Mouse (Mus musculus) B cell, adult (primary cell): ENCODE data around the gene Tmpo. TPM values are rescaled to one million over a fixed set of nuclear protein-coding genes. Genes with fewer than 3 reads are reported as not detected.

Source experiments
- total RNA-seq: library from RNA; stranded (reverse); gene quantifications from 4 replicates; pipeline ENCODE4 v1.2.4, GENCODE M21; 2023; ENCODE audit not compliant: inconsistent age

Gene Tmpo
- 136 to 163 TPM (median 147 TPM) in 4 replicates for total RNA-seq

DNA sequence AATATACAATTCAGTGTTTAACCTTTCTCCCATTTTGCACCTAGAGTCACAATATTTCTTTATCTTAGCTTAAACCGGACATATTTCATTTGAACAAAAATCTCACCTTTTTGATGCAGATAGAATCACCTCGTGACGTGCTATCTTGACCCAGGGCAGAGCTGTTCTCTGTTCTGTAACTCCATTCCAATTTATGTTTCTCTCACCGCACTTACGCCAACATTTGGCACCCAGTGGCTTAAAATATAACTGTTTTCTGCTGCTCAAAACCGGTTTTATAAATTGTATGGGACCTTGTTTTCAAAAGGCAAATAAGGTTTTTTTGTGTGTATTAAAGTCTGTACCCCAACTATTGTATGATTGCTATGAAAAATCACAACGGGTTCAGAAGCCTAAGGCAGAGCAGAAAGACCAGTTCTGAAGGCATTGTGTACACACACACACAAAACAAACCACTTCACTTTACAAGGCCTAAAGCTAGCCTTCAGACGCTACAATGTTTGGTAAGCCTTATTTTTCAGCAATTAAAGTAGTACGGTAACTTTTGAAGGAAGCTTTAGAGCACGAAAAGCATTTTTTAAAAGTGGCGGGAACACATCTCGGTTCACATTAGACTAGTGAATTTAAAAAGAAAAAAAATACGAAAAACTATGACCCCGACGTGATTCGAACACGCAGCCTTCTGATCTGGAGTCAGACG lies at the start of gene Tmpo:
Gene Tmpo (minus strand): TSS at position 555 of the 700 bp plus-strand sequence.

GRCm38 (mm10) chr10:91123828-91124822 lies 57.0 kb downstream of the Tmpo start, which contains the start of gene Slc25a3:
Slc25a3 (minus strand) TSS chr10:91124059.

Other genes with a start within 250 kb of the Tmpo start
- 21.9 to 33.7 TPM (median 25.4 TPM) in 4 replicates for gene Apaf1, start 98.5 kb downstream of the Tmpo start, total RNA-seq
- gene Ikbip, start 98.4 kb downstream of the Tmpo start, total RNA-seq = 1.8 to 3.8 TPM (median 3.1 TPM) in 4 replicates
- 600 to 623 TPM (median 620 TPM) in 4 replicates for gene Slc25a3, start 57.3 kb downstream of the Tmpo start, total RNA-seq